Mouse (Mus musculus) kidney, postnatal 14 days (tissue): ENCODE data around the gene Gabrd.

Source experiments
- DNase-seq: peaks from one replicate; pipeline ENCODE4 v3.0.0; 2022; ENCODE audit warnings: mixed read lengths

Gene Gabrd

GRCm38 (mm10) chr4:155382752-155383151 lies 15.2 kb downstream of the Gabrd start:
- DNase-seq, result no peak

GRCm38 (mm10) chr4:155381974-155382373 lies 15.9 kb downstream of the Gabrd start:
- no peak for DNase-seq

GRCm38 (mm10) chr4:155371797-155372735 lies 25.8 kb downstream of the Gabrd start:
- no peak for DNase-seq

GRCm38 (mm10) chr4:155370737-155371715 lies 26.9 kb downstream of the Gabrd start:
- DNase-seq, result peak; percentile 92

GRCm38 (mm10) chr4:155368684-155369083 lies 29.2 kb downstream of the Gabrd start:
- DNase-seq, result peak; percentile 82

GRCm38 (mm10) chr4:155367739-155368138 lies 30.2 kb downstream of the Gabrd start:
- DNase-seq, result no peak

GRCm38 (mm10) chr4:155366784-155367183 lies 31.1 kb downstream of the Gabrd start:
- no peak for DNase-seq

- no peak for DNase-seq
Observed at GRCm38 (mm10) chr4:155362443-155362842, 35.5 kb downstream of the Gabrd start.

- DNase-seq, result peak; percentile 95
Observed at GRCm38 (mm10) chr4:155361303-155361791, 36.6 kb downstream of the Gabrd start, which contains the start of gene Prkcz. Gene Prkcz, minus strand, starts transcription at chr4:155361361.

- peak; percentile 56 for DNase-seq
Observed at GRCm38 (mm10) chr4:155360856-155361255, 37.1 kb downstream of the Gabrd start.

GRCm38 (mm10) chr4:155359560-155360464 lies 38.1 kb downstream of the Gabrd start:
- peak; percentile 66 for DNase-seq

- DNase-seq, result no peak
Observed at GRCm38 (mm10) chr4:155357601-155358000, 40.3 kb downstream of the Gabrd start.

- peak; percentile 83 for DNase-seq
Observed at GRCm38 (mm10) chr4:155356354-155356753, 41.6 kb downstream of the Gabrd start.

- peak; percentile 21 for DNase-seq
Observed at GRCm38 (mm10) chr4:155354546-155354945, 43.4 kb downstream of the Gabrd start.

- no peak for DNase-seq
Observed at GRCm38 (mm10) chr4:155354035-155354434, 43.9 kb downstream of the Gabrd start.

GRCm38 (mm10) chr4:155352581-155352980 lies 45.3 kb downstream of the Gabrd start:
- DNase-seq, result no peak

GRCm38 (mm10) chr4:155346350-155346749 lies 51.6 kb downstream of the Gabrd start:
- no peak for DNase-seq

- DNase-seq, result peak; percentile 60
Observed at GRCm38 (mm10) chr4:155345608-155345953, 52.3 kb downstream of the Gabrd start.

GRCm38 (mm10) chr4:155344716-155345607 lies 53.0 kb downstream of the Gabrd start:
- DNase-seq, result no peak

GRCm38 (mm10) chr4:155344299-155344600 lies 53.7 kb downstream of the Gabrd start:
- DNase-seq, result no peak
